Mouse (Mus musculus) midbrain, postnatal 0 days (tissue): ENCODE data around the gene Gpr68. TPM values are rescaled to one million over a fixed set of nuclear protein-coding genes. Genes with fewer than 3 reads are reported as not detected.

Experiments used
- ATAC-seq: fragments of 200-750 bp; cut with Nextera tagmentation; 2 replicates; pipeline ENCODE4 v1.8.0; 2017; ENCODE audit warnings: moderate number of reproducible peaks, mild to moderate bottlenecking, moderate TSS enrichment, moderate library complexity; ENCODE audit not compliant: low FRiP score
- DNase-seq: peaks from one replicate; pipeline ENCODE4 v3.0.0-alpha.2; 2015; ENCODE audit warnings: low spot score
- H3K27ac ChIP-seq: fragments of 300-500 bp; sonication (generic); 2 replicates; pipeline ENCODE4 v1.5.1; 2014; ENCODE audit warnings: low read depth, mild to moderate bottlenecking, low read length, mixed read lengths
- H3K27me3 ChIP-seq: fragments of 300-500 bp; sonication (generic); 2 replicates; pipeline ENCODE4 v1.6.1; 2014; ENCODE audit warnings: low read length, control low read depth, mixed read lengths; ENCODE audit not compliant: insufficient read depth
- H3K36me3 ChIP-seq: fragments of 300-500 bp; sonication (generic); 2 replicates; pipeline ENCODE4 v1.6.1; 2014; ENCODE audit warnings: low read length, control low read depth, mixed read lengths; ENCODE audit not compliant: insufficient read depth
- H3K4me1 ChIP-seq: fragments of 300-500 bp; sonication (generic); 2 replicates; pipeline ENCODE4 v1.6.1; 2014; ENCODE audit warnings: mild to moderate bottlenecking, control low read depth, antibody characterized with exemption, low read length, mixed read lengths; ENCODE audit not compliant: insufficient read depth
- H3K4me2 ChIP-seq: fragments of 300-500 bp; sonication (generic); 2 replicates; pipeline ENCODE4 v1.6.1; 2014; ENCODE audit warnings: low read depth, mild to moderate bottlenecking, low read length, mixed read lengths; ENCODE audit not compliant: poor library complexity, severe bottlenecking
- H3K4me3 ChIP-seq: fragments of 300-500 bp; sonication (generic); 2 replicates; pipeline ENCODE4 v1.5.1; 2014; ENCODE audit warnings: low read depth, mild to moderate bottlenecking, low read length, moderate library complexity
- H3K9ac ChIP-seq: fragments of 300-500 bp; sonication (generic); replicated peaks from 2 replicates; pipeline ENCODE4 v1.6.1; 2014; ENCODE audit warnings: mild to moderate bottlenecking, low read length, moderate library complexity, mixed read lengths; ENCODE audit not compliant: poor library complexity, severe bottlenecking
- H3K9me3 ChIP-seq: fragments of 300-500 bp; sonication (generic); 2 replicates; pipeline ENCODE4 v1.6.1; 2016; ENCODE audit warnings: low read length, control low read depth
- CTCF ChIP-seq: IDR thresholded peaks from 2 replicates; pipeline ENCODE4 v1.5.1; 2016; ENCODE audit warnings: antibody characterized with exemption, mild to moderate bottlenecking
- WGBS: fragments of 180-500 bp; shearing (Covaris S2); extraction: QIAGEN DNeasy Blood & Tissue Kit; methylation state at CpG from one replicate; pipeline ENCODE4 v1.1.7; 2014; 5-methylcytosine and 5-hydroxymethylcytosine counted together
- polyA plus RNA-seq: library from polyadenylated mRNA; unstranded; fragments of >200 nt; fragmentation: Nextera tagmentation; extraction: Ambion mirVana; gene quantifications from 2 replicates; pipeline ENCODE4 v1.2.1, GENCODE M21; 2015
- total RNA-seq: library from RNA; depleted of rRNA; stranded (reverse); fragments of >200 nt; gene quantifications from 2 replicates; pipeline ENCODE4 v1.2.3, GENCODE M21; 2014

Gpr68 gene
- total and polyA plus RNA-seq, 2 experiments from 2014 or later, result 6.2 to 28.4 TPM

DNA sequence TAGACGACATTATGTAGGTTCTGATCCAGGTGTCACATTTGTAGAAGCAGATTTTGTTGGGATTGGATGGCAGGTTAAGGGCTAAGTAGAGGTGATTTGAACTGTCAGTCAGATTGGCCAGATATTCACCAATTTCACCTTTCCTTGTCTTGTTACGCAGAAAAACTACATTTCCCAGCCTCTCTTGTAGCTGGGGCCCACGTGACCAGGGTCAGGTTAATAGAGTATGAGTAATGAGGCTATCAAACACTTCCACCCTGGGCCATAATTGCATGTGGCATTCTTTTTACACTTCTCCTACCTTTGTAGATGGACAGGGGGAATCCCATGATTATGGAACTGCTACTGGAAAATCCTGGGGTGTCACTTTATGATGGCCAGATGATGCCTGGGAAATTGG is 34.4 kb downstream of the Gpr68 start:
- WGBS, result 86% methylated on average over 3 of the region's 3 CpGs

DNA sequence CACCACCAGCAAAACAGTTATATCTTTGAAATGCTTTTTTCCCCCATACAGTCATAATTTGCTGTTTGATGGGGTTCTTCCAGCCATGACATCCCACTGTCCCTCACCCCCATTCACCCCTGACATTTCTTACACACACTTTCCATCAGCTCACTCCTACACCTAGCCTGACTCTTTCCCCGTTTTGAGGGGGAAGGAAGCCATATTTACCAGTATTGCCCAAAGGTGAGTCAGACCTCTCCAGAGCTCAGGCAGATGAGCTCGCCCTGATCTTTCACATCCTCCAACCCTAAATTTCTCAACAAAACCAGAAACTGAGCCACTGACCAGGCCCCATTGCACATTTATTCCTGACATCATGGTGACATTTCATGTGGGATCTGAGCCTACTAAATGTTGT is 36.2 kb downstream of the Gpr68 start:
- no peak for DNase-seq
- H3K36me3 ChIP-seq, result no peaks in the 10 kb centered on the region
- H3K9ac ChIP-seq, result no peak overlapping the region
- ATAC-seq, result no peak
- no peak overlapping the region for H3K4me2 ChIP-seq
- no peak overlapping the region for H3K4me3 ChIP-seq
- H3K27me3 ChIP-seq, result no peaks in the 10 kb centered on the region
- no peaks in the 10 kb centered on the region for H3K4me1 ChIP-seq
- no peak for TF ChIP-seq CTCF
- WGBS, result 90% methylated on average over 2 of the region's 2 CpGs
- H3K9me3 ChIP-seq, result no peaks in the 10 kb centered on the region
- no peak overlapping the region for H3K27ac ChIP-seq

More for the DNA sequence above, 34.4 kb downstream of the Gpr68 start:
- Histone ChIP-seq H3K9me3 (no peaks in the 10 kb centered on the region), H3K27ac (no peak overlapping the region), H3K27me3 (no peaks in the 10 kb centered on the region), H3K36me3 (peaks cover 6% of the 10 kb centered on the region), H3K4me2 (no peak overlapping the region), H3K4me3 (no peak overlapping the region), H3K4me1 (no peaks in the 10 kb centered on the region), H3K9ac (no peak overlapping the region)
- no peak for ATAC-seq
- DNase-seq, result no peak
- no peak for TF ChIP-seq CTCF

DNA sequence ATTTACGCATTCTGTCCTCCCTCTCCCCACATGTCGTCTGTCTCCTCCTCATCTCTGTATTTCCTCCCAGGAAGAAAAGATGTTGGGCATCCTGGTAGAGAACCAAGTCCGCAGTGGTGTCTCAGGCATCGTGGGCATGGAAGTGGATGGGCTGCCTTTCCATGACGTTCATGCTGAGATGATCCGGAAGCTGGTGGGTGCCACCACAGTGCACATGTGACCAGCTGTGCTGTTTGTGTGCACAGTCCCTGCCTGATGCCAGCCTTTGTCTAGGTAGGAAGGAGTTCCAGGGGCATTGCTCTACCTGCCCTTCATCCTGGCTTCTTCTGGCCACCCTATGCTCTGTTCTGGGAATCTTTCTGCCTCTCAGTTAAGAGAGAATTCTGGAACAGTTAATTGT is 36.8 kb downstream of the Gpr68 start:
- Histone ChIP-seq H3K27me3 (no peaks in the 10 kb centered on the region), H3K4me1 (no peaks in the 10 kb centered on the region), H3K36me3 (no peaks in the 10 kb centered on the region), H3K27ac (no peak overlapping the region), H3K4me2 (no peak overlapping the region), H3K9me3 (no peaks in the 10 kb centered on the region), H3K9ac (no peak overlapping the region), H3K4me3 (no peak overlapping the region)
- TF ChIP-seq CTCF, result no peak
- DNase-seq, result no peak
- 89% methylated on average over 6 of the region's 6 CpGs for WGBS
- no peak for ATAC-seq

DNA sequence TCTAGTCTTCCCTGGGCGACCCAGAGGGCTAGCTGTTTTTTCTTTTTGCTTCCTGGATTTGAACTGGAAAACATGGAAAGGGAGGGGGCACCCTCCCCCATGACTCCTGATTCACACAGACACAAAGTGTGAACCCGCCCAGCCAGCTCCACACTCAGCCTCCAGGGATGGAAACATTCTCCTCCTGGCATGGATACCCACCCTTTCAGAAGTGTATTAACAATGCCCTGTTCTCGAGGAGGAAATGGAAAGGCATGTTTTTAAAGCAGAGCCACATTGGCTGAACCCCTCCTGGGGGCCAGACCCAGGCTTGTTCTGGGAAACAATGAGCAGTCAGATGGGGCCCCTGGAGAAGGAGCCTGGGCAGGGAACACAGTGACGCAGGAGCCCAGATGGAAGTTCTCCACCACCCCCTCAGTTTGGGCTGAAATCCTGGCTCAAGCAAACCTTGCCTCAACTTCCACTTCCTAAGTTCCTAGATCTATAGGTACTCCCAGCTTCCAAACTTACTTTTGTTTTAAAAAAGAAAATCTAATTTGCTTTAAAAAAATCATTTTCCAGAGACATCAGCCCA is 39.9 kb downstream of the Gpr68 start:
- H3K36me3 ChIP-seq, result no peaks in the 10 kb centered on the region
- no peaks in the 10 kb centered on the region for H3K27me3 ChIP-seq
- no peaks in the 10 kb centered on the region for H3K4me1 ChIP-seq
- TF ChIP-seq CTCF, result no peak
- no peak overlapping the region for H3K4me2 ChIP-seq
- no peak overlapping the region for H3K27ac ChIP-seq
- H3K9me3 ChIP-seq, result no peaks in the 10 kb centered on the region
- DNase-seq, result no peak
- ATAC-seq, result no peak
- no peak overlapping the region for H3K9ac ChIP-seq
- no peak overlapping the region for H3K4me3 ChIP-seq
- WGBS, result 68% methylated on average over 4 of the region's 4 CpGs

DNA sequence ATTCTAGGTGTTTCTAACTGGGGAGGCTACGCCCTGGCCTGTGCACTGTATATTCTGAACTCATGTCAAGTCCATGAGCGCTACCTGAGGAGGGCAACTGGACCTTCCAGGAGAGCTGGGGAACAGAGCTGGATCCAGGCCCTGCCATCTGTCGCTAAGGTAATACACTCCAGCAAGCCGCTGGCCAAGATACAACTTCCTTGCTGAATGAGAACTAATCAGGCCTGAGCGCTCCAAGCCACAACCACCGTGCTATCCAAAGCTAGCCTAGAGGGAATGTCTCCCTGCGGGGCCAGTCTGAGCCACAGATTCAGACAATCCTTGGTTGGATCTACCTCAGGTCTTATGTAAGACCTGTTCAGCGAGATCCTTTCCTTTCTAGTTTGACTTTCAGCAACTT is 40.9 kb downstream of the Gpr68 start:
- H3K4me1 ChIP-seq, result no peaks in the 10 kb centered on the region
- WGBS, result 86% methylated on average over 8 of the region's 8 CpGs
- H3K36me3 ChIP-seq, result no peaks in the 10 kb centered on the region
- TF ChIP-seq CTCF, result no peak
- DNase-seq, result peak; percentile 34
- no peaks in the 10 kb centered on the region for H3K27me3 ChIP-seq
- no peak overlapping the region for H3K27ac ChIP-seq
- H3K9ac ChIP-seq, result no peak overlapping the region
- no peaks in the 10 kb centered on the region for H3K9me3 ChIP-seq
- no peak overlapping the region for H3K4me3 ChIP-seq
- H3K4me2 ChIP-seq, result no peak overlapping the region
- ATAC-seq, result no peak

DNA sequence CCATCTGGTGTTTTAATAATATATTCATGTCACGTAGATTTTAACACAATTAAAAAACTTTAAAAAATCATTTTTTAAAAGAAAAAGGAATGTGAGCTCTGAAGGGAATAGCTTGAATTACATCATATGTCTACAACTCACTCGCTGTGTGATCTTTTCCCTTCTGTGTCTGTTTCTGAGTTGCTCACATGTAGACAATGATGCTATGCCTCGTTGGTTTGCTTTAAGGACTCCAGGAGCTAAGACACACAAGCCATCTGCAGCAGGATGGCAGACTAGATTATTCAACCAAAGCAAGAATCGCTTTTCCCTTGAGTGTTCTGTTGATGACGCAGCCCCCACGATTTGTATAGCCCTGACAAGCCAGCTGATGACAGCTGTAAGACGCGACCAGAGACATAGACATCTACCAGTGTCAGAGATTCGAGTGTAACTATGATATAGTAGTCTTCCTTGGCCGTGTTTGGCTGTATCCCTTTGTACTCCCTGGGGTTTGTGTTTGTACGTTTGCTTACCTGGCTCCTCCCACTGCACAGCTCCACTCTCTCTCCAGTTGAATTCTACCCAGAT is 42.4 kb downstream of the Gpr68 start:
- H3K9ac ChIP-seq, result no peak overlapping the region
- no peaks in the 10 kb centered on the region for H3K36me3 ChIP-seq
- H3K4me1 ChIP-seq, result no peaks in the 10 kb centered on the region
- no peak overlapping the region for H3K27ac ChIP-seq
- no peak overlapping the region for H3K4me3 ChIP-seq
- DNase-seq, result peak; percentile 40
- ATAC-seq, result no peak
- TF ChIP-seq CTCF, result no peak
- no peak overlapping the region for H3K4me2 ChIP-seq
- WGBS, result 71% methylated on average over 11 of the region's 11 CpGs
- H3K9me3 ChIP-seq, result no peaks in the 10 kb centered on the region
- no peaks in the 10 kb centered on the region for H3K27me3 ChIP-seq
